Mouse (Mus musculus): ENCODE measurements around the gene Mknk2. TPM values are rescaled to one million over a fixed set of nuclear protein-coding genes. Genes with fewer than 3 reads are reported as not detected.

Mknk2 gene
- polyA plus RNA-seq, 1 experiment from 2014 or later: 124 TPM

DNA sequence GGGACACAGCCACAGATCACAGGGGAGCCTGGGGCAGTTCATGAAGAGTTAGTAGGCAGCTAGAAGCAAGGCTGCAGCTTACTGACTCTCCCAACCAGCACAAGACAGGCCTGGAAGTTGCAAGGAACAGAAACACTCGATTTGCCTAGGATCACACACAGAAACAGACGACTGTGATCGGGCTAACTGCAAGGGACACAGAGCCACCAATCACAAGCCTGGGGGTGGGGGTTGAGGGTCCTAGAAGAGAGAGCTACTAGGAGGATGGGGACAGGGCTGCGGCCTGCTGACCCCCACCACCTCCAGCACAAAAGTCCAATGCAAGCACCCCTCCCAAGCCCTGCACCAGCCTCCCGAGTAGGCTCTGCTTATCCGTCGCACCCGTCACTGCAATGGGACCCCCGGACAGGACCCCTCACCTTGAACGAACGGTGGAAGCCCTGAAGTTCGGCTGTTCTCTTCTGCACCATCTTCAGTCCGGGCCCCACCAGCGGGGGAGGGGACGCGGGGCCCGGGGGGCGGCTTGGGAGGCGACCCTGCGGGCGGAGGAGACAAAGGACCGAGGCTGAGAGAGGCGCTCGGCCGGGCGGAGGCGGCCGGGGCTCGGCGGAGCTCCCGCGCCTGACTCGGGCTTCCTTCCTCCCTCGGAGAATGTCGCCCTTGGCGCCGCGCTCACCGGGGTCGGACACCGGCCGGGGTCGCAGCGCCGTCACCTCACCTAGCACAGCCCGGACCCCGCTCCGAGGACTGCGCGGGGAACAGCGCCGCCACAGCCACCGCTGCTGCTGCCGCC is 2.3 kb downstream of the Mknk2 start:
- Histone ChIP-seq H3K36me3 (peaks cover 37% of the 10 kb centered on the region), H3K4me1 (peaks cover 84% of the 10 kb centered on the region), H3K27me3 (replicated peaks) (no peaks in the 10 kb centered on the region), H3K27ac (peak overlapping the region; percentile 100), H3K9me3 (replicated peaks) (no peaks in the 10 kb centered on the region), H3K9ac (peak overlapping the region; percentile 98), H3K4me3 (peak overlapping the region; percentile 91), H3K4me2 (peak overlapping the region; percentile 92)
- ATAC-seq: no peak
- under 1% methylated on average over 31 of the region's 54 CpGs for WGBS (ENCODE audit: insufficient replicate concordance)

DNA sequence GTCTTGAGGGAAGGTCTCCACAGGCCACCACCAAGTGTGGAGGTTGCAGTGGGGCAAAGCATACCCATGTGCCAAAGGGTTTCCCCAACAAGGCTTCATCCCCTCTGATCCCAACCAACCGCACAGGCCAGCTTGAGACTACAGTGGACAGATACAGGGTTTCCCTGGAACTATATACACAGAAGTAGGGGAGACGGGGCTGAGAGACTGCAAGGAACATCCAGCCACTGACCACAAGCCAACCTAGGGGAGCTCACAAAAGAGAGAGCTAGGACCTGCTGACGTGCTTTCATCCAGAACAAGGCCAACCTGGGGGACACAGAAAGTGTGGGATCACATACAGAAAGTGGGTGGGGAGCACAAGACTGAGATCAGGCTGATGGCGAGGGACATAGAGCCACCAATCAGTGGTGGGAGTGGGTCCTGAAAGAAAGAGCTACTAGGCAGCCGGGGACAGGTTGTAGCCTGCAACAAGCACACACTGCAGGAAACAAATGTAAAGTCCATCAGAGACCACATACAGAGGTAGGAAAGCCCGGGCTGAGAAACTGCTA is 3.0 kb downstream of the Mknk2 start:
- H3K27ac ChIP-seq: peak overlapping the region; percentile 100
- H3K27me3 ChIP-seq (replicated peaks): no peaks in the 10 kb centered on the region
- H3K4me1 ChIP-seq: peaks cover 83% of the 10 kb centered on the region
- ATAC-seq: no peak
- H3K4me3 ChIP-seq: peak overlapping the region; percentile 91
- peaks cover 43% of the 10 kb centered on the region for H3K36me3 ChIP-seq
- peak overlapping the region; percentile 92 for H3K4me2 ChIP-seq
- peak overlapping the region; percentile 98 for H3K9ac ChIP-seq
- no peaks in the 10 kb centered on the region for H3K9me3 ChIP-seq (replicated peaks)
- 14% methylated on average over 6 of the region's 6 CpGs for WGBS (ENCODE audit: insufficient replicate concordance)

- Histone ChIP-seq H3K9me3 (replicated peaks) (no peaks in the 10 kb centered on the region), H3K27ac (peak overlapping the region; percentile 100), H3K4me3 (peak overlapping the region; percentile 91), H3K27me3 (replicated peaks) (no peaks in the 10 kb centered on the region), H3K4me2 (peak overlapping the region; percentile 92), H3K9ac (peak overlapping the region; percentile 98), H3K4me1 (peaks cover 79% of the 10 kb centered on the region), H3K36me3 (peaks cover 50% of the 10 kb centered on the region)
- ATAC-seq: no peak
- WGBS (ENCODE audit: insufficient replicate concordance): 60% methylated on average over 5 of the region's 5 CpGs
These were observed 3.7 kb downstream of the Mknk2 start for GRCm38 (mm10) chr10:80674161-80674711.

DNA sequence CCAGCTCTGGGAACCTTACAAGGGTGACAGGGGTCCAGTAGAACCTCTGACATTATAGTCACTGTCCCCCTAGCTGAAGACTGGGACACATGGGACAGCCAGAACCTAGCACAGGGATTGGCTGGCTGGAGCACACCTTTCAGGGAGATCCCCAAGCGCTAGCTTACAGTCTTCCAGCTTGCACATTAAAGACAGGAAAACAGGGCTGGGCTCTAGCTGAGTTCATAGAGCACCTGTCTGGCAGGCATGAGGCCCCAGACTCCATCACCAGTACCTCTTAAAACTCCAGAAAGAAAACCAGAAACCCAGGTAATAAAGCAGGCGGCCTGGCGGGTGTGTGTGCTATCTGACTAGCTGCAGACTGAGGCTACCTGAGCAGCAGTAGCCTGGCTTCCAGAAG is 4.2 kb downstream of the Mknk2 start:
- H3K4me3 ChIP-seq: peak overlapping the region; percentile 91
- peaks cover 56% of the 10 kb centered on the region for H3K36me3 ChIP-seq
- no peaks in the 10 kb centered on the region for H3K9me3 ChIP-seq (replicated peaks)
- H3K4me1 ChIP-seq: peaks cover 74% of the 10 kb centered on the region
- H3K9ac ChIP-seq: peak overlapping the region; percentile 98
- WGBS (ENCODE audit: insufficient replicate concordance): 75% methylated on average over 3 of the region's 3 CpGs
- H3K4me2 ChIP-seq: peak overlapping the region; percentile 92
- H3K27ac ChIP-seq: peak overlapping the region; percentile 57
- no peak for ATAC-seq
- no peaks in the 10 kb centered on the region for H3K27me3 ChIP-seq (replicated peaks)

- no peak for ATAC-seq
- H3K27ac ChIP-seq: no peak overlapping the region
- H3K9ac ChIP-seq: peak overlapping the region; percentile 98; the same call in 1 of the 2 replicates
- 0 out of 2 replicates have a peak overlapping the region, but pooled peaks have one; percentile 92 for H3K4me2 ChIP-seq
- H3K9me3 ChIP-seq (replicated peaks): no peaks in the 10 kb centered on the region
- no peaks in the 10 kb centered on the region for H3K27me3 ChIP-seq (replicated peaks)
- H3K36me3 ChIP-seq: peaks cover 71% of the 10 kb centered on the region
- H3K4me3 ChIP-seq: no peak overlapping the region
- H3K4me1 ChIP-seq: peaks cover 60% of the 10 kb centered on the region
- 79% methylated on average over 11 of the region's 11 CpGs for WGBS (ENCODE audit: insufficient replicate concordance)
These were observed 5.8 kb downstream of the Mknk2 start for GRCm38 (mm10) chr10:80671936-80672690.

DNA sequence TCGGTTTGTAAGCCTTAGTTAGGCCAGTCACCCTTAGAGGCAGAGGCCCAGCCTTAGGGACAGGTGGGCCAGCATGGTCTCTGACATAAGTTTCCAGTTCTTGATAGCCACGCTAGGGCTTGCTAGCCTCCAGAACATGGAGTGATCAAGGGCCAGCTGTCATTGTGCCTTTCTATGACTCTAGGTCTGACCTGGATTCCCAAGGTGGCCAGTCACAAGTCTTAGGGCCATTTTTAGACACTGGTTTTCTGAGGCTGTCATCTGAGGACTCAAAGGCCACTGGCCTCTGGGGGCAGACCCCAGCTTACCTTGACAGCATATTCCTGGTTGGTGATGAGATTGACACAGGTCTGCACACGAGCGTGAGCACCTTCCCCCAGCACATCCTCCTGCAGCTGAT is 6.7 kb downstream of the Mknk2 start:
- H3K9ac ChIP-seq: no peak overlapping the region; the same call in 1 of the 2 replicates
- no peak for ATAC-seq
- WGBS (ENCODE audit: insufficient replicate concordance): 82% methylated on average over 4 of the region's 4 CpGs
- H3K9me3 ChIP-seq (replicated peaks): no peaks in the 10 kb centered on the region
- peak overlapping the region; percentile 24; the same call in 1 of the 2 replicates for H3K27ac ChIP-seq
- peaks cover 63% of the 10 kb centered on the region for H3K4me1 ChIP-seq
- no peak overlapping the region for H3K4me2 ChIP-seq
- peaks cover 80% of the 10 kb centered on the region for H3K36me3 ChIP-seq
- H3K27me3 ChIP-seq (replicated peaks): no peaks in the 10 kb centered on the region
- H3K4me3 ChIP-seq: no peak overlapping the region

GRCm38 (mm10) chr10:80670531-80670930 is 7.4 kb downstream of the Mknk2 start:
- no peak overlapping the region for H3K9ac ChIP-seq
- H3K4me2 ChIP-seq: no peak overlapping the region
- 0 out of 2 replicates have a peak overlapping the region, but pooled peaks have one; percentile 4 for H3K27ac ChIP-seq
- ATAC-seq: no peak
- no peak overlapping the region for H3K4me3 ChIP-seq
- H3K27me3 ChIP-seq (replicated peaks): no peaks in the 10 kb centered on the region
- H3K4me1 ChIP-seq: peaks cover 70% of the 10 kb centered on the region
- H3K9me3 ChIP-seq (replicated peaks): no peaks in the 10 kb centered on the region
- peaks cover 87% of the 10 kb centered on the region for H3K36me3 ChIP-seq
- WGBS (ENCODE audit: insufficient replicate concordance): 90% methylated on average over 2 of the region's 2 CpGs

DNA sequence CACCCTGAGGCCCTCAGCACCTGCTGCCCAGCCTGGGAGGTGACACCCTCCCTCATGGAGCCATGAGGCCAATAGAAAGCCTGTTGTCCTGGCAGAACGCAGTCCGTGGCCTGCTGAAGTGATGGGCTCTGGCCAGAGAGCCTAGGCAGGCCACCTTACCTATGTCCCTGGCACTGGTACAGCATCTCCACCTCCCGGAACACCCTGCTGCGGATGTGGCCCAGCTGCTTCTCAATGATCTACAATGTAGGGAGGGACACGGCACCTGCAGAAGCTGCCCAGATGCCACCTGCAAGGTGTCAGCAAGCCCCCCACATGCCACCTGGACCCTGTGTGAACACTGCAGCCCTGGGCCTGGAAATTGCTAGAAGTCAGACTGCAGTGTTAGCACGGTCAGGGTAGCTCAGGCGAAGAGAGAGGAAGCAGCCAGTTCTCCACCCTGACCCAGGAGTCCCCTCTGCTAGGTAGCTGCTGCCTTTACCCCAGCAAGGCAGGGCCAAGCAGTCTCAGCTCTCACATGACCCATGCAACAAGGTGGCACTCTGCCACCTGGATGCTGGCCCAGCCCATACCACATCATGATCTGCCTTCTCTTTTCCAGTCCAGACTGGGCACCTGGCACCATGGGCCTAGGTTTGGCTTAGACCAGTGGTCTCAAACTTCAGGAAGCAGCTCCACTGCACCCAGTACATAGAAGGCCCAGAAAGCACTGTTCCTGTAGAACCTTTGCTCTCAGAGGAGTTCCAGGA is 8.0 kb downstream of the Mknk2 start:
- WGBS (ENCODE audit: insufficient replicate concordance): 91% methylated on average over 7 of the region's 7 CpGs
- Histone ChIP-seq H3K4me2 (no peak overlapping the region), H3K9me3 (replicated peaks) (no peaks in the 10 kb centered on the region), H3K27ac (0 out of 2 replicates have a peak overlapping the region, but pooled peaks have one; percentile 4), H3K4me3 (no peak overlapping the region), H3K36me3 (peaks cover 91% of the 10 kb centered on the region), H3K4me1 (peaks cover 70% of the 10 kb centered on the region), H3K9ac (no peak overlapping the region), H3K27me3 (replicated peaks) (no peaks in the 10 kb centered on the region)
- no peak for ATAC-seq

- 83% methylated on average over 12 of the region's 12 CpGs for WGBS (ENCODE audit: insufficient replicate concordance)
- H3K4me3 ChIP-seq: no peak overlapping the region
- ATAC-seq: no peak
- peaks cover 70% of the 10 kb centered on the region for H3K4me1 ChIP-seq
- no peak overlapping the region for H3K4me2 ChIP-seq
- no peaks in the 10 kb centered on the region for H3K27me3 ChIP-seq (replicated peaks)
- no peak overlapping the region for H3K27ac ChIP-seq
- peaks cover 89% of the 10 kb centered on the region for H3K36me3 ChIP-seq
- no peak overlapping the region for H3K9ac ChIP-seq
- H3K9me3 ChIP-seq (replicated peaks): no peaks in the 10 kb centered on the region
These were observed 8.9 kb downstream of the Mknk2 start for GRCm38 (mm10) chr10:80669018-80669417.

GRCm38 (mm10) chr10:80668614-80669013 is 9.3 kb downstream of the Mknk2 start:
- Histone ChIP-seq H3K9me3 (replicated peaks) (no peaks in the 10 kb centered on the region), H3K27me3 (replicated peaks) (no peaks in the 10 kb centered on the region), H3K4me2 (no peak overlapping the region), H3K4me3 (no peak overlapping the region), H3K27ac (no peak overlapping the region), H3K4me1 (peaks cover 70% of the 10 kb centered on the region), H3K9ac (no peak overlapping the region), H3K36me3 (peaks cover 85% of the 10 kb centered on the region)
- WGBS (ENCODE audit: insufficient replicate concordance): 82% methylated on average over 11 of the region's 11 CpGs
- no peak for ATAC-seq

GRCm38 (mm10) chr10:80666837-80667412 is 11.0 kb downstream of the Mknk2 start:
- Histone ChIP-seq H3K27ac (0 out of 2 replicates have a peak overlapping the region, but pooled peaks have one; percentile 22), H3K4me2 (no peak overlapping the region), H3K4me1 (peaks cover 68% of the 10 kb centered on the region), H3K9ac (no peak overlapping the region), H3K27me3 (replicated peaks) (no peaks in the 10 kb centered on the region), H3K4me3 (no peak overlapping the region), H3K36me3 (peaks cover 68% of the 10 kb centered on the region), H3K9me3 (replicated peaks) (no peaks in the 10 kb centered on the region)
- 85% methylated on average over 19 of the region's 19 CpGs for WGBS (ENCODE audit: insufficient replicate concordance)
- ATAC-seq: no peak
